Mouse (Mus musculus) CD4-positive helper T cell, adult 2 months (primary cell): ENCODE measurements around the gene Lrrc4c.

ENCODE experiments used
- DNase-seq: peaks from one replicate; pipeline ENCODE4 v3.0.0-alpha.2; 2012; ENCODE audit warnings: low read depth, missing footprints, low spot score

Lrrc4c gene

DNA sequence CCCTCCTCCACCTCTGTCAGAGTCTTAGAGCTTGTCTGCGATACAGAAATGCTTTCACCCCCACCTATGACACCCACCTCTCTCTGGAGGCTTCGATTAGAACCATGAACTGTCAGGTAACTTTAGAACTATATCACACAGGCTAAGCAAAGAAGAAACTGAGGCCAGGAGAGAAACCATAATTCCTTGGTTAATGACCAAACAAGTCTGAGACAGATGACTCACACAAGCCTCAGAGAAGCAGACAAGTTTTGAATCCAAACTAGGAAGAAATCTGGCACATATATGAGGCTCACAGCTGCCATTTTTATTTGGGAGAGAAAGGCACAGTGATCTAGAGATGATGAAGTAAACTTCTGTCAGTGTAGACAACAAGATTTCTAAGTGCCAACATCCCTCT lies 1151.4 kb downstream of the Lrrc4c start:
- DNase-seq: no peak

DNA sequence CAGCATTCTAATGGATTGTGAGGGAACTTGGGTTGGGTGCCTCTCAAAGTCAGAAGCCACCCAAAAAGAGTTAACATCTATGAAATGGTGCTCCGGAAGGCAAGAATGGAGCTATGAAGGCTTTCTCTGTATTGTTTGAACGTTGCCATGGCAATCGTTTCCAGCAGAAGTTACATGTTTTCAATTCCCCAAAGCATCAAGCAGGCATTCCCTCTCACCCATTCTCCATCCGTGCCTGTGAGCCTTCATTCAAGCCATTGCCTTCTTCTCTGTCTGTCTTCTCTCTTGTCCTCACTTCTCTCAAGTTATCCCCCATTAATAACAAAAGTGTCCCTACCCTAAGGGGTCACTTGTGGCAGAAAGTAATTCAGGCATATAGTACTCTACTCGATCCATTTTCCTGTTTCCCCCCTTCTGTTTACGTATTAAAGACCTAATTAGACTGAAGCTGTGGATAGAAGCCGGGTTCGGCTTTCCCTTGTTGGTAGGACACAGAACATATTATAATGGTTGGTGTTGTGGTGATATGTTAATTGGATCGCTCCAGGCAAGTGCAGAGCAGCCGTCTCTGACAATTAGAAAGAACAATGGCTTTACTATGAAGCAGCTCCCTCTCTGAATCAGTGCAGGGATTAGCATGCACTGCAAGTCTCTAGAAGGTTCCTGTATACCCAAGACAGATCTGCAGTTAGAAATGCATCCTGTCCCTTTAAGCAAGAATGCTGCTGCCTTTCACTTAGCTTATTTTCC lies 1160.4 kb downstream of the Lrrc4c start:
- no peak for DNase-seq

GRCm38 (mm10) chr2:97478925-97479298 lies 1160.9 kb downstream of the Lrrc4c start:
- DNase-seq: no peak

DNA sequence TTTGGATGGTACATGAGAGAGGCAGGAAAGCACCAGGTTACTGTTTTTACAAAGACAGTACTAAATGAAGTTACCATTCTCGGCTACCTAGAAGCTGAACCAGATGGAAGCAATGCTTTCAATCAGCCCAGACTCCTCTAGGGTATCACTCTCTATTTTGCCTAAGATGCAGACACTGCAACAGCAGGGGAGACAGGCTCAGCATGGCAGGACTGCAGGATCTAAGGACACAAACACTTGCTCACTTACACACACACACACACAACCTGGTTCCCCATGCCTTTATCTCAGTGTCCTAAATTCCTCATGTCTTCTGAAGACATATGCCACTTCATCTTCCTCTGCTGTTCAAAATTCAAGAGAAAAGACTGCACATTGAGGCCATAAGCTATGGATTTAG lies 1167.0 kb downstream of the Lrrc4c start:
- no peak for DNase-seq

GRCm38 (mm10) chr2:97485609-97486008 lies 1167.6 kb downstream of the Lrrc4c start:
- no peak for DNase-seq

DNA sequence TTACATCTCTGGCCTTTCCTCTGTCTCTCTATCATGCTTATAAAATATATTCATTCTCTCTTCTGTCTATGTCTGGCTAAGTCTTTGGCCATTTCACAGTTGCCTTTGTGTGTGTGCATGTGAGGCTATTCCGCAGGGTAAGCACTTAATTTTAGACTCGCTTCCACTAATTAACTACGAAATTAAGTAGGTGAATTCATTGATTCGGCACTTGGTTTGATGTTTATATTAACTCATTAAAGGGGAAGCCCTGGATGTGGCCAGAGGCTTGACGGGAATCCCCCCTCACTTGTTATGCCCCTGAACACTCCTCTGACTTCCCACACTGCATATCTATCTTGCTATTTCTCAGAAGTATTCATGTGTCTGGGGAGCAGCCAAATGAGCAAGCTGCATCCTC lies 1169.6 kb downstream of the Lrrc4c start:
- no peak for DNase-seq

DNA sequence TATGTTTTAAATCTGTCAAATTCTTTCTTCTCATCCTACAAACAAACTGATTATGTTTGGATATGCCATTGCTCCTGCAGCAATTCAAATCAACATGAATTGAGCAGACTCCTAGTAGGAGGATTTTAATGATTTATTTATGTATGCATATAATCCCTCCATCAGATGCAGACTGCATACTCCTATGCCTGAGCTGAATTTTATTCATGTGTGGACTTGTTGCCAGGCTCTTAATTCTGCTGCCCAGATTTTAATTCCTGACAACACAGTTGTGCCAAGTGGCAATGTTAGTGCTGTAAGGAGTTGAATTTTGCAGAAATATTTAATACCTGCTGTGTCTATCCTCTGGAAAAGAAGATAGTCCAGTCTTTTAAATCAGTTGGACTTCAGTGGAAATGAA lies 1179.1 kb downstream of the Lrrc4c start:
- DNase-seq: no peak

GRCm38 (mm10) chr2:97502501-97502900 lies 1184.5 kb downstream of the Lrrc4c start:
- DNase-seq: no peak

- DNase-seq: no peak
Observed at GRCm38 (mm10) chr2:97504902-97505301, 1186.9 kb downstream of the Lrrc4c start.

DNA sequence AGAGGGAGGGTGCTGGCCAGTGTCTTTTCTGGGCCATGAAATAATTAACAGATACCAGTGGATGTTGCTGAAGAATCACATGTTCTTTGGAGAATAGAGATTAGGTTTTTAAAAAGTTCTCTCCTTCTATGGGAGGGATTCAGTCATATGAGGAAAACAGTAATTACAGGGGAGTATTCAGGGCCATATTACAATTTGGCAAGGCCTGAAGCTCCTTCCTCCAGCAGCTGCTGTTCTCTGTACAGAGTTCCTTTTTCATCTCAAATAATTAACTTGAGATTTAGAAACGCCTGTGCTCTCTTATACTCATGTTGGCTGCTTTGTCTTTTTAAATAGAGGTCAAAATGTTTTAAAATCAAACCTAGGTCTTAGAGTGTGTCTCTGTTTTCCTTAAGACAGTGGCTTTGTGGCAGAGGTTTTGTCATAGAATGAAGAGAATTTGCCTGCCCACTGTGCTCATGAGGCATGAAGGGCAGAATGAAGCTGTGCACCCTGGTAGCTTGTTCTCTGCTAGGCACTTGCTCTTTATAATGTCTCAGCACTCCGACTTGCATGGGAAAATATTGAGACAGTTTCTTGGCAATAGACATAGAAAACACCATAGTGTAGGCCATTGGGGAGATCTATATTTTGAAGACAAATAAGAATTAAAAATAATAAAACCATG lies 1206.4 kb downstream of the Lrrc4c start:
- DNase-seq: no peak

DNA sequence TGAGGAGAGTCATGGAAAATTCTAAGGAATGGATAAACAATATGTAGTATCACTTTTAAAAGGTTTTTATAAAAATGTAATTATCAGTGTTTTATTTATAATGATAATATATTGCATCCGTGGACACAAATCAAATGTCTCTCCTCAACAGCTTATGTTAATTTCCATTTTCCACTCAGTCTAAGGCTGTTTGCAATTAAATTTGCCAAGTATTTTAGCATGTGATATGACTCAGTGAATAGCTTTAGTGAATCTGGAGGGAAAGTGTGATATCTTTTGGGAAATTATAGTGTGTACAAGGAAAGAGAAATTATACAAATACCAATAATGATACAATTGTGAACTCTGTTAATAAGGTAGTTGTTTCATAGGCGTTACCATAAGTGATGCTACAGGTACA lies 1207.1 kb downstream of the Lrrc4c start:
- DNase-seq: no peak

DNA sequence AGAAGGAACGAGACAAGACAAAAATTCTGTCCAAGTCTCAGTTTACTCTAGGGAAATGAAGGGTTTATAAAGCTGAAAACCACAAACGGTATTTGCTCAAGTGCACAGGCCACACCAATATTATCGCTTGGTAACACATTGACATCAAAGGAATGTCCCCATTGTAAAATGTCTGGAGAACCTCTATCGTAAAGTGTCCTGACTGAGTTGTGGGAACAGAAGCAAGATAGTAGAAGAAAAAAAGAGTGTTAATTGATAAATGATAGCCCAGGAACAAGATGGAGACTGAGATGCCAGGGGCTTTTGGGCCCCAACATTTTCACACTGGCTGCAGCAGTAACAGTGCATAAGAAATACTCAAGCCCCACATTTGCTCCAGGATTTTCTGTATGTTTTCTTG lies 1212.7 kb downstream of the Lrrc4c start:
- no peak for DNase-seq

GRCm38 (mm10) chr2:97543691-97544672 lies 1226.0 kb downstream of the Lrrc4c start:
- DNase-seq: no peak

- no peak for DNase-seq
Observed at GRCm38 (mm10) chr2:97544673-97545071, 1226.7 kb downstream of the Lrrc4c start.

GRCm38 (mm10) chr2:97545946-97546345 lies 1228.0 kb downstream of the Lrrc4c start:
- no peak for DNase-seq

DNA sequence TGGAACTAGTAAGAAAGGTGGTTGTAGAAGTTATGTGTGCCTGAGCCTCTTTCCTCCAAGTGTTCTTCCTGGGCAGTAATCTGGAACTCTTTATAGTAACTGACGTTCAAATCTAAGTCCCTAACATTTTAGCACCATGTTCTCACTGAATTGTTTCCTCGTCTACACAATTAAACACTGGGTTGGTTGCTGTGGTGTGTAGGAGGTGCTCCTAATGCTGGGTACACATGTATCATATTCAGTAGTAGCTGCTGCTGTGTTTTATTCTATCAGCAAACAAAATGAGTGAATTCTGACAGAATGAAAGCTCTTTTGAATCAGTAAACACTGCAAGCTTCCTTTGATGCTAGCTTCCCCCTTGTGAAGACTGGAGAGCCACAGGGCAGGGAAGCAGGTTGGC lies 1246.5 kb downstream of the Lrrc4c start:
- no peak for DNase-seq

DNA sequence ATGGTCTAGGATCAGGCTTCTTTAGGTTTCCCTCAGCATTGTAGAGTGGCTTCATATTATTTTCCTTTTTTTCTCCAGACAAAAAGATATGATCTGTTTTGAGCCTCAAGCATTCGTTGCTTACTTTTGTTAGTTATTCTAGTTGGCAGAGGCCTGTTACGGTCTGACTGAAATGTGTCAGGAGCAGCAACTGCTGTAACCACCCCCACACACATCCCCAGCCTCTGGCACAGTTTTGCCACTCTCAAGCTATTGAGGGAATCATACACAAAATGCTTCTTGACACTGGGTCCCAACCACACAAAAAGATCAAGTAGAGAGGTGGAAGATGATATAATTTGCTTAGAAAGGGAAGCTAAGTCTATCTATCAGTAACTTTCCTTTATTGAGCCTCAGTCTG lies 1251.0 kb downstream of the Lrrc4c start:
- no peak for DNase-seq

- no peak for DNase-seq
Observed at GRCm38 (mm10) chr2:97574921-97575320, 1257.0 kb downstream of the Lrrc4c start.

DNA sequence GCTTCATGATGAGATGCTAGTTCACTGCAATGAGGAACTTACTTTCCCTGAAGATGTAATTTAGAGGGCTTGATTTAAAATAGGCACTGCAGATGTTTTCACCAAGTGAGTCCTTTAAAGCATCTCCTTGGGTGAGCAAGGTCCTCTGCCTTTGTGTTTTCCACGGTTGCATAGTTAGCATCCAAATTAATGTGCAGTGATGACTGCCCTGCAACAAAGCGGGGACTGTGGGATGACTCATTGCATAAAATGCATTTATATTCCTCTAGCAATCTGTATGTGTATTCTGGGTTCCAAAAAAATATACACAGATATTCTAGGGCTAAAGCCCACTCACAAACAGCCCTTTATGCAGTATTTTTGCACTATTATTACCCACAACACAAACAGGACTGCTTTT lies 1263.2 kb downstream of the Lrrc4c start:
- DNase-seq: no peak

DNA sequence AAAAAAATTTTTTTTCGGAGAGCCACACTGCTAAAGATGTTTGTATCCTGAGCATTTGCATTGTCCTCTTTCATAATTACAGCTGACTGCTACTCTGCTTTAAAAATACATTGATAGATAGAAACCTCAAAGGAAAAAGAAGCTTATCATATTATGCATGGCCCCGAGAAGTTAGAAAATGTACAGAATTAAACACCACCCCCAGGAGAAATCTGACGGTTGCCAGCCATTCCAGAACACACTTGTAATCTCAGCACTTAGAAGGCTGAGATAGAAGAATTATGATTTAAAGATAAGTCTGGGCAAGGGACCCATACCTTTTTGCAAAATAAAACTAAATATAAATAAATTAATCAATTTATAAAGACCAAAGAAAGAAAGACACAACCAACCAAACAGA lies 1268.4 kb downstream of the Lrrc4c start:
- no peak for DNase-seq

DNA sequence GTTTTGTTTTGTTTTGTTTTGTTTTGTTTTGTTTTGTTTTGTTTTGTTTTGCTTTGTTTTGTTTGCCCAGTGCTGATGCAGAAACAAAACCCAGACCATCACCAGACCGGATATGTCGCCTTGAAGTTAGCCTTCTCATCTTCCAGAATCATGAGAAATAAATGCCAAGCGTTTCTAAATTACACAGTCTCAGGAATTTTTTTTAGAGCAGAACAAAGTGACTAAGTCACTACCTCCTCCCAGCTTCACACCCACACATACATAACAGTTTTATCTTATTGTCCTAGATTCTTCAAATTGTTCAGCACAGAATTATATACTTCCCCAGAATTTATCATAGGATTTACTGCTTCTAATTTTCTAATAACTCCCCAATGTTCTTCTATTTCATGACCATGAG lies 1272.6 kb downstream of the Lrrc4c start:
- no peak for DNase-seq

DNA sequence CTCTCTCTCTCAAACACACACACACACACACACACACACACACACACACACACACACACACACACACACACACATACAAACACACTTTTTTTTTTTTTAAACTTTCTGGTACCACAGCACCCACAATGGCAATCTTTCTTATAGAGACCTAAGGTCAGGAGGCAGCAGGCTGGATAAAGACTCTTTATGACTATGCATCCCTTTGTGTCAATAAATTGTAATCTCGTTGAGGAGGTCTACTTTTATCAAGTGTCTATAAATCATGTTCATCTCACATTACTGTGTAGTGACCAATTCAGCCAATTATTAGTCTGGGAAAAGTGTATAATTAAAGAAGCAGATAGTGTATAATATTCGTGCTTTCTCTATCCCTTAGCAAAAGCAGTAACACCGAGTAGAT lies 1286.2 kb downstream of the Lrrc4c start:
- DNase-seq: no peak
